Mouse (Mus musculus) neural tube, embryonic 13.5 days (tissue): ENCODE measurements around the gene Syt2. TPM values are rescaled to one million over a fixed set of nuclear protein-coding genes. Genes with fewer than 3 reads are reported as not detected.

Source experiments
- ATAC-seq: fragments of 200-750 bp; cut with Nextera tagmentation; 2 replicates; pipeline ENCODE4 v1.8.0; 2017; ENCODE audit warnings: low read depth, mild to moderate bottlenecking, moderate TSS enrichment, moderate library complexity
- H3K27ac ChIP-seq: fragments of 300-500 bp; sonication (generic); replicated peaks from 2 replicates; pipeline ENCODE4 v1.5.1; 2015; ENCODE audit warnings: moderate library complexity, mild to moderate bottlenecking, inconsistent platforms
- H3K27me3 ChIP-seq: fragments of 300-500 bp; sonication (generic); 2 replicates; pipeline ENCODE4 v1.6.1; 2015; ENCODE audit warnings: mild to moderate bottlenecking, inconsistent platforms
- H3K36me3 ChIP-seq: fragments of 300-500 bp; sonication (generic); 2 replicates; pipeline ENCODE4 v1.6.1; 2015; ENCODE audit warnings: mild to moderate bottlenecking, inconsistent platforms
- H3K4me1 ChIP-seq: fragments of 300-500 bp; sonication (generic); replicated peaks from 2 replicates; pipeline ENCODE4 v1.6.1; 2015; ENCODE audit warnings: inconsistent platforms
- H3K4me2 ChIP-seq: fragments of 300-500 bp; sonication (generic); 2 replicates; pipeline ENCODE4 v1.6.1; 2015; ENCODE audit warnings: inconsistent platforms, mild to moderate bottlenecking, moderate library complexity
- H3K4me3 ChIP-seq: fragments of 300-500 bp; sonication (generic); 2 replicates; pipeline ENCODE4 v1.5.1; 2015; ENCODE audit warnings: mild to moderate bottlenecking, inconsistent platforms
- H3K9ac ChIP-seq: fragments of 300-500 bp; sonication (generic); 2 replicates; pipeline ENCODE4 v1.6.1; 2015; ENCODE audit warnings: moderate library complexity, mild to moderate bottlenecking, inconsistent platforms
- H3K9me3 ChIP-seq: fragments of 300-500 bp; sonication (generic); 2 replicates; pipeline ENCODE4 v1.6.1; 2016; ENCODE audit warnings: inconsistent platforms
- WGBS: fragments of 180-500 bp; shearing (Covaris S2); methylation state at CpG from one replicate; pipeline ENCODE4 v1.1.7; 2015; 5-methylcytosine and 5-hydroxymethylcytosine counted together
- polyA plus RNA-seq: library from polyadenylated mRNA; unstranded; fragments of >200 nt; fragmentation: Nextera tagmentation; extraction: Ambion mirVana; gene quantifications from 2 replicates; pipeline ENCODE4 v1.2.1, GENCODE M21; 2015

The Syt2 gene
- polyA plus RNA-seq, 1 experiment from 2014 or later = 13.9 TPM

- WGBS = 78% methylated on average over 6 of the region's 6 CpGs
- H3K4me1 ChIP-seq = peaks cover 10% of the 10 kb centered on the region; the same call in 1 of the 2 replicates
- H3K27me3 ChIP-seq = no peaks in the 10 kb centered on the region
- no peak overlapping the region for H3K4me2 ChIP-seq
- H3K4me3 ChIP-seq = no peak overlapping the region
- H3K9me3 ChIP-seq = no peaks in the 10 kb centered on the region
- H3K36me3 ChIP-seq = peaks cover 49% of the 10 kb centered on the region
- no peak overlapping the region for H3K27ac ChIP-seq
- no peak for ATAC-seq
- H3K9ac ChIP-seq = no peak overlapping the region
Measured at GRCm38 (mm10) chr1:134771353-134771752, 124.9 kb downstream of the Syt2 start.

- H3K4me1 ChIP-seq = peaks cover 10% of the 10 kb centered on the region; the same call in 1 of the 2 replicates
- no peak overlapping the region for H3K4me3 ChIP-seq
- ATAC-seq = no peak
- H3K4me2 ChIP-seq = no peak overlapping the region
- H3K27me3 ChIP-seq = no peaks in the 10 kb centered on the region
- no peaks in the 10 kb centered on the region for H3K9me3 ChIP-seq
- H3K27ac ChIP-seq = no peak overlapping the region
- no peak overlapping the region for H3K9ac ChIP-seq
- 94% methylated on average over 7 of the region's 7 CpGs for WGBS
- H3K36me3 ChIP-seq = peaks cover 50% of the 10 kb centered on the region
Measured at GRCm38 (mm10) chr1:134771999-134772398, 125.5 kb downstream of the Syt2 start.

- WGBS = 89% methylated on average over 3 of the region's 3 CpGs
- Histone ChIP-seq H3K4me1 (peaks cover 10% of the 10 kb centered on the region; the same call in 1 of the 2 replicates), H3K36me3 (peaks cover 45% of the 10 kb centered on the region), H3K4me2 (no peak overlapping the region), H3K9me3 (no peaks in the 10 kb centered on the region), H3K4me3 (no peak overlapping the region), H3K27ac (no peak overlapping the region), H3K27me3 (no peaks in the 10 kb centered on the region), H3K9ac (no peak overlapping the region)
- ATAC-seq = no peak
Measured at GRCm38 (mm10) chr1:134772821-134773220, 126.3 kb downstream of the Syt2 start.

DNA sequence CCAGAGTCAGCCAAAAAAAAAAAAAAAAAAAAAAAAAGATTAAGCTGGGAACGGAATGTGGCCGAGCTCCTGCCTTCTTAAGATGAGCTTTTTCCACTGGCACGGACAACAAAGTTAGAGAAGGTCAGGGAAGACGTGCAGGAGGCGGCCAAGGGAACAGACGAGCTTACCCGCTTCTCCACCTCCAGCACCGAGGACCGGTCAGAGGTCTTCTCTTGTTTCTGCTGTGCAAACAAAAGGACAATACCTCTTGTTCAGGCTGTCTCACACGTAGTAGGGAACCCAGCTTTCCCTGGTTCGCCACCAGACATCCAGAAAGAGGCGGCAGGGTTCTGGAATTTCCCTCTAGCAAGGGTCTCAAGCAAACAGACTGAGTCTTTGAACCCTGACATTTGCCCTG, 126.8 kb downstream of the Syt2 start:
- H3K9me3 ChIP-seq = no peaks in the 10 kb centered on the region
- no peak overlapping the region for H3K4me3 ChIP-seq
- WGBS = 56% methylated on average over 12 of the region's 12 CpGs
- H3K27me3 ChIP-seq = no peaks in the 10 kb centered on the region
- ATAC-seq = no peak
- no peak overlapping the region for H3K9ac ChIP-seq
- no peak overlapping the region for H3K4me2 ChIP-seq
- no peak overlapping the region for H3K27ac ChIP-seq
- H3K36me3 ChIP-seq = peaks cover 41% of the 10 kb centered on the region
- peaks cover 10% of the 10 kb centered on the region; the same call in 1 of the 2 replicates for H3K4me1 ChIP-seq

DNA sequence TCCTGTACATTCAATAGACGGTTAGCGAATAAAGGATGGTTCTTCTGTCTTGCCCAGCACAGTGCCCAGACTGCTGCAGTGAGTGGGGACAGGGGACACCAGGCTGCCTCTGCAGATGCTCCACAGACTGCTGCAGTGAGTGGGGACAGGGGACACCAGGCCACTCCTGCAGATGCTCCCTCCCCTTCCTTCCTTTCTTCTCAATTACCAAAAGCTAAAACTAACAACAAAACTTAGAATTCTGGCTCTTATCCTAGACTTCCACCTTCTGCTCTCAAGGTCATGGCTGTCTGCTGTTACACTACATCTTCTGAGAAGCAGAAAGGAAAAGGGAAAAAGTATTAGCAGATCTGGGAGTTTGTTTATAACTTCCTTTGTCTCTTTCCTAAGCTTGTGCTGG, 127.8 kb downstream of the Syt2 start:
- no peak overlapping the region for H3K4me2 ChIP-seq
- peaks cover 33% of the 10 kb centered on the region for H3K36me3 ChIP-seq
- H3K4me1 ChIP-seq = peaks cover 10% of the 10 kb centered on the region; the same call in 1 of the 2 replicates
- 0 out of 2 replicates have a peak overlapping the region, but pooled peaks have one; percentile 6 for H3K27ac ChIP-seq
- H3K9me3 ChIP-seq = no peaks in the 10 kb centered on the region
- H3K27me3 ChIP-seq = no peaks in the 10 kb centered on the region
- ATAC-seq = no peak
- no peak overlapping the region for H3K9ac ChIP-seq
- H3K4me3 ChIP-seq = no peak overlapping the region
- 65% methylated on average over 2 of the region's 2 CpGs for WGBS

GRCm38 (mm10) chr1:134774728-134775287, 128.3 kb downstream of the Syt2 start:
- Histone ChIP-seq H3K27me3 (no peaks in the 10 kb centered on the region), H3K27ac (peak overlapping the region; percentile 6), H3K36me3 (peaks cover 33% of the 10 kb centered on the region), H3K9ac (0 out of 2 replicates have a peak overlapping the region, but pooled peaks have one; percentile 5), H3K4me2 (no peak overlapping the region), H3K9me3 (no peaks in the 10 kb centered on the region), H3K4me3 (no peak overlapping the region), H3K4me1 (peaks cover 10% of the 10 kb centered on the region; the same call in 1 of the 2 replicates)
- 36% methylated on average over 6 of the region's 6 CpGs for WGBS
- no peak for ATAC-seq

GRCm38 (mm10) chr1:134775631-134776030, 129.2 kb downstream of the Syt2 start:
- WGBS = 38% methylated on average over 3 of the region's 3 CpGs
- Histone ChIP-seq H3K4me2 (no peak overlapping the region), H3K4me1 (peaks cover 10% of the 10 kb centered on the region; the same call in 1 of the 2 replicates), H3K4me3 (no peak overlapping the region), H3K36me3 (peaks cover 27% of the 10 kb centered on the region), H3K27ac (no peak overlapping the region; the same call in 1 of the 2 replicates), H3K9me3 (no peaks in the 10 kb centered on the region), H3K9ac (no peak overlapping the region), H3K27me3 (no peaks in the 10 kb centered on the region)
- ATAC-seq = no peak

DNA sequence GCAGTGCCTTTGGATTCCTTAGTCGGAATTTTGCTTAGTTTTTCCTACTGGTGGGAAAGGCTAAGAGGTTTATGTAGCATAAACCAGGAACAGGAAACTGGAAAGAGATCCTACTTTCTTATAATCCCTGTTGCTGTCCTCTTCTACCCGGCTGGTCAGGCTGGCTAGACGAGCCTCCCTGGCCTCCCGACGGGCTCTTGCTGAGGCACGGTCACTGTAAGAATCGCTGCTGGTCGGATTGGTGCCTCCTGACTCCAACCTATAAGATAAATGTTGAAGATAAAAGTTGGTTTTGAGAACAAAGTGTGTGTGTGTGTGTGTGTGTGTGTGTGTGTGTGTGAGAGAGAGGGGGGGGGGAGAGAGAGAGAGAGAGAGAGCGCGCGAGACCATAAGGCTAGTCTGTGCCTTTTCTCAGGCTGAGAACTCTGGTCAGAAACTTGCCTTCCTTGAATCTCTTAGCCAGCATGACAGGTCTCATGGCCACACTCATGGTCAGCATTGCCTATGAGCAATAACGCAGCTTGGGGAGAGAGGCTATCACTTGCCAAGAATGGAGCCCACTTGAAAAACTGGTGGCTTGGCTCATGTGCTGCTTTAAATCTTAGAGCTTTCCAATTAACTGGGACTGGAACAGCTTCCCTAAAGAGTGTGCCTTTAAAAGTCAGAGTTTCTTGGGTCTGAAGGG, 130.9 kb downstream of the Syt2 start:
- H3K4me2 ChIP-seq = no peak overlapping the region
- no peak overlapping the region for H3K27ac ChIP-seq
- H3K27me3 ChIP-seq = no peaks in the 10 kb centered on the region
- H3K9ac ChIP-seq = no peak overlapping the region
- no peak for ATAC-seq
- no peak overlapping the region for H3K4me3 ChIP-seq
- WGBS = 87% methylated on average over 9 of the region's 12 CpGs
- H3K9me3 ChIP-seq = no peaks in the 10 kb centered on the region
- H3K4me1 ChIP-seq = peaks cover 10% of the 10 kb centered on the region; the same call in 1 of the 2 replicates
- peaks cover 16% of the 10 kb centered on the region for H3K36me3 ChIP-seq

GRCm38 (mm10) chr1:134777936-134778548, 131.6 kb downstream of the Syt2 start:
- Histone ChIP-seq H3K27me3 (no peaks in the 10 kb centered on the region), H3K27ac (no peak overlapping the region), H3K4me2 (no peak overlapping the region), H3K9me3 (no peaks in the 10 kb centered on the region), H3K4me3 (no peak overlapping the region), H3K9ac (no peak overlapping the region), H3K4me1 (peaks cover 10% of the 10 kb centered on the region; the same call in 1 of the 2 replicates), H3K36me3 (peaks cover 11% of the 10 kb centered on the region)
- 79% methylated on average over 13 of the region's 13 CpGs for WGBS
- ATAC-seq = no peak

DNA sequence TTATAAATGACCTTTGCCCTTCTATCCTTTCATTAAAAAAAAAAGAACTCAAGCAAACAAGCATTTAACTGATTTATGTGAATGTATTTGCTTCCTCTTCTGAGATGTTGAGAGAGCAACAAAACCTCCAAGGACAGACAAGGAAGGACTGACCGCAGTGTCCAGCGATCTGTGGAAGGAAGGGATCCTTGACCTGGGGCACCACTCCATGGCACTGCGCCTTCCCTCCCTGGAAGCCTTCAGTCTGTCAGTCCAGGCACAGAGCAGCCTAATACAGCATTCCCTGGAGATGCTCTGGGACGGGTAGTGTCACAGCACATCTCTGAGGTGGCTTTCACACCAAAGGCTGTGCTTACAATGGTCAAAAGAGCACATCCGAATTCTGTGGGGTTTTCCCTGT, 136.3 kb downstream of the Syt2 start:
- no peak overlapping the region for H3K27ac ChIP-seq
- no peaks in the 10 kb centered on the region for H3K9me3 ChIP-seq
- no peaks in the 10 kb centered on the region for H3K27me3 ChIP-seq
- H3K9ac ChIP-seq = no peak overlapping the region
- peaks cover 5% of the 10 kb centered on the region; the same call in 1 of the 2 replicates for H3K4me1 ChIP-seq
- no peak overlapping the region for H3K4me3 ChIP-seq
- WGBS = 87% methylated on average over 5 of the region's 5 CpGs
- ATAC-seq = no peak
- no peak overlapping the region for H3K4me2 ChIP-seq
- H3K36me3 ChIP-seq = no peaks in the 10 kb centered on the region

- no peak for ATAC-seq
- H3K9ac ChIP-seq = no peak overlapping the region
- H3K36me3 ChIP-seq = no peaks in the 10 kb centered on the region
- WGBS = 92% methylated on average over 4 of the region's 4 CpGs
- H3K4me1 ChIP-seq = peaks cover 9% of the 10 kb centered on the region; the same call in 1 of the 2 replicates
- H3K4me2 ChIP-seq = no peak overlapping the region
- no peaks in the 10 kb centered on the region for H3K9me3 ChIP-seq
- H3K27me3 ChIP-seq = no peaks in the 10 kb centered on the region
- H3K27ac ChIP-seq = no peak overlapping the region
- H3K4me3 ChIP-seq = no peak overlapping the region
Measured at GRCm38 (mm10) chr1:134783958-134784357, 137.5 kb downstream of the Syt2 start.

GRCm38 (mm10) chr1:134784481-134784880, 138.0 kb downstream of the Syt2 start:
- no peaks in the 10 kb centered on the region for H3K36me3 ChIP-seq
- H3K27me3 ChIP-seq = no peaks in the 10 kb centered on the region
- 75% methylated on average over 6 of the region's 6 CpGs for WGBS
- no peaks in the 10 kb centered on the region for H3K9me3 ChIP-seq
- H3K9ac ChIP-seq = no peak overlapping the region
- peaks cover 9% of the 10 kb centered on the region; the same call in 1 of the 2 replicates for H3K4me1 ChIP-seq
- H3K4me3 ChIP-seq = no peak overlapping the region
- no peak overlapping the region for H3K27ac ChIP-seq
- no peak for ATAC-seq
- no peak overlapping the region for H3K4me2 ChIP-seq
